Mouse (Mus musculus) midbrain, embryonic 13.5 days (tissue): ENCODE data around the gene 1700003F12Rik. TPM values are rescaled to one million over a fixed set of nuclear protein-coding genes. Genes with fewer than 3 reads are reported as not detected.

Experiments
- ATAC-seq: fragments of 200-750 bp; cut with Nextera tagmentation; 2 replicates; pipeline ENCODE4 v1.8.0; 2017; ENCODE audit warnings: mild to moderate bottlenecking, moderate TSS enrichment, moderate library complexity
- H3K27ac ChIP-seq: fragments of 300-500 bp; sonication (generic); 2 replicates; pipeline ENCODE4 v1.5.1; 2015; ENCODE audit warnings: inconsistent platforms, mild to moderate bottlenecking, moderate library complexity
- H3K27me3 ChIP-seq: fragments of 300-500 bp; sonication (generic); 2 replicates; pipeline ENCODE4 v1.6.1; 2015; ENCODE audit warnings: mild to moderate bottlenecking, inconsistent platforms
- H3K36me3 ChIP-seq: fragments of 300-500 bp; sonication (generic); 2 replicates; pipeline ENCODE4 v1.6.1; 2015; ENCODE audit warnings: mild to moderate bottlenecking, inconsistent platforms
- H3K4me1 ChIP-seq: fragments of 300-500 bp; sonication (generic); replicated peaks from 2 replicates; pipeline ENCODE4 v1.6.1; 2015; ENCODE audit warnings: inconsistent platforms
- H3K4me2 ChIP-seq: fragments of 300-500 bp; sonication (generic); replicated peaks from 2 replicates; pipeline ENCODE4 v1.6.1; 2015; ENCODE audit warnings: moderate library complexity, mild to moderate bottlenecking, inconsistent platforms
- H3K4me3 ChIP-seq: fragments of 300-500 bp; sonication (generic); replicated peaks from 2 replicates; pipeline ENCODE4 v1.5.1; 2015; ENCODE audit warnings: mild to moderate bottlenecking, inconsistent platforms
- H3K9ac ChIP-seq: fragments of 300-500 bp; sonication (generic); replicated peaks from 2 replicates; pipeline ENCODE4 v1.6.1; 2015; ENCODE audit warnings: mild to moderate bottlenecking, inconsistent platforms
- H3K9me3 ChIP-seq: fragments of 300-500 bp; sonication (generic); 2 replicates; pipeline ENCODE4 v1.6.1; 2016; ENCODE audit warnings: mild to moderate bottlenecking, inconsistent platforms
- WGBS: fragments of 180-500 bp; shearing (Covaris S2); methylation state at CpG from one replicate; pipeline ENCODE4 v1.1.7; 2015; 5-methylcytosine and 5-hydroxymethylcytosine counted together
- polyA plus RNA-seq: library from polyadenylated mRNA; unstranded; fragments of >200 nt; fragmentation: Nextera tagmentation; extraction: Ambion mirVana; gene quantifications from 2 replicates; pipeline ENCODE4 v1.2.1, GENCODE M21; 2015

1700003F12Rik gene
- polyA plus RNA-seq, 1 experiment from 2014 or later: 1.8 TPM

DNA sequence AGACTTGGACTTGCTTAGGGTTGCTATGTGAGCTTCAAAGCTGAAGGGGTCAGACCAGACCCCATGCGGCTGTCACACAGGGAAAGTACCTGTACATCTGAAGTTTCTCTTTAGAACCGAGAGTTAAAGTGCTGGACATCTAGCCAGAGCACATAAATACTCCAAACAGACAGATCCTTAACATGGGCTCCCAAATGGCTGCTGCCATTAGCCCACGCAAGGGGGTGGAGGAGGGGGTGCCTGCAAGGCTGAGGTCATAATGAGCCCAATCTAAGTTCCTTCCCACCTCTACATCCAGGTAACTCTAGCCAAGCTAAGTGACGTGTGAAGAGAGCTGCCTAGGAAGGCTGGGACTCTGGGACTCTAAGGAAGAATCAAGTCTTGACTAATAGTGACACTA, 4.6 kb downstream of the 1700003F12Rik start, which contains the start of gene Actl10:
Gene Actl10, plus strand, starts transcription at position 301 of the 400 bp plus-strand sequence.
- H3K4me3 ChIP-seq: no peak within 1 kb of the TSS
- no peak within 1 kb of the TSS for H3K27ac ChIP-seq
- H3K27me3 ChIP-seq: peaks cover 33% of the 10 kb centered on the region
- H3K9ac ChIP-seq: no peak within 1 kb of the TSS; the same call in 1 of the 2 replicates
- 83% methylated on average over 4 of the region's 4 CpGs for WGBS
- H3K9me3 ChIP-seq: no peaks in the 10 kb centered on the region
- peak within 1 kb of the TSS; percentile 36 for H3K4me2 ChIP-seq
- peaks cover 27% of the 10 kb centered on the region for H3K4me1 ChIP-seq
- no peaks in the 10 kb centered on the region for H3K36me3 ChIP-seq
- ATAC-seq: no peak

DNA sequence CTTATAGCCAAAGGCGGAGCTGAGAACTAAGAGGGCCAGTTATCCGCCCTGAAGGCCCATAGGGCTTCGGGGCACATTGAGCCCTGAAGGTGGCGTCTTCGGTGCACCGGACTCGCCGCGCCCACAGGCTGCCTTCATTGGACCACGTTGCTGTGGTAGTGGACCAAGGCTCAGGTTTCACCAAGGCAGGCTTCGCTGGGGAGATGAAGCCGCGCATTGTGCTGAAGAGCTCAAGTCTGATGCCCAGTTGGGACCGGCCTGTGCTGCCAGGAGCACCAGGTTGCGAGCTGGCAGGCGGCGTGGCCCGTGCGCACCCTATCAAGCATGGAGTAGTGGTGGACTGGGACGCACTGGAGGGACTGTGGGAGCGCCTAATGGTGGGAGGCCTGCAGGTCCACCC, 5.0 kb downstream of the 1700003F12Rik start:
- H3K4me2 ChIP-seq: peak overlapping the region; percentile 36

DNA sequence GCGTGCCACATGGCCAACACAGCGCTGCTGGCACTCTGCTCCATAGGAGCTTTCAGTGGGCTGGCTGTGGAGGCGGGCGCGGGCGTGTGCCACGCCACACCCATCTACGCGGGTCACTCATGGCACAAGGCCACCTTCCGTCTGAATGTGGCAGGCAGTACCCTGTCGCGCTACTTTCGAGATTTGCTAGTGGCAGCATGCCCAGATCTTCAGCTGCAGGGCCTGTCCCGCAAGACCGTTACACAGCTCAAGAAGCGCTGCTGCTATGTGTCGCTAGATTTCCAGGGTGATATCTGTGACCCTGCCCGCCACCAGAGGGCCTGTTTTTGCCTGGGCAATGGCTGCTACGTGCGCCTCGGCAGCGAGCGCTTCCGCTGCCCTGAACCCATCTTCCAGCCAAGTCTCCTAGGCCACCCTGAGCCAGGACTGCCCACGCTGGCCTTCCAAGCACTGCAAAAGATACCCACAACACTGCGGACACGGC, 5.6 kb downstream of the 1700003F12Rik start:
- Histone ChIP-seq H3K9me3 (no peaks in the 10 kb centered on the region), H3K27ac (no peak overlapping the region), H3K27me3 (peaks cover 33% of the 10 kb centered on the region), H3K4me3 (no peak overlapping the region), H3K9ac (no peak overlapping the region; the same call in 1 of the 2 replicates), H3K4me1 (peaks cover 34% of the 10 kb centered on the region), H3K4me2 (peak overlapping the region; percentile 36), H3K36me3 (no peaks in the 10 kb centered on the region)
- ATAC-seq: peak; percentile 53
- 34% methylated on average over 27 of the region's 27 CpGs for WGBS

More for the DNA sequence above, 5.0 kb downstream of the 1700003F12Rik start:
- no peak; the same call in 1 of the 2 replicates for ATAC-seq
- Histone ChIP-seq H3K36me3 (no peaks in the 10 kb centered on the region), H3K9ac (no peak overlapping the region), H3K27ac (no peak overlapping the region), H3K4me3 (no peak overlapping the region), H3K4me1 (peaks cover 28% of the 10 kb centered on the region), H3K9me3 (no peaks in the 10 kb centered on the region), H3K27me3 (peaks cover 33% of the 10 kb centered on the region)
- 29% methylated on average over 21 of the region's 21 CpGs for WGBS

DNA sequence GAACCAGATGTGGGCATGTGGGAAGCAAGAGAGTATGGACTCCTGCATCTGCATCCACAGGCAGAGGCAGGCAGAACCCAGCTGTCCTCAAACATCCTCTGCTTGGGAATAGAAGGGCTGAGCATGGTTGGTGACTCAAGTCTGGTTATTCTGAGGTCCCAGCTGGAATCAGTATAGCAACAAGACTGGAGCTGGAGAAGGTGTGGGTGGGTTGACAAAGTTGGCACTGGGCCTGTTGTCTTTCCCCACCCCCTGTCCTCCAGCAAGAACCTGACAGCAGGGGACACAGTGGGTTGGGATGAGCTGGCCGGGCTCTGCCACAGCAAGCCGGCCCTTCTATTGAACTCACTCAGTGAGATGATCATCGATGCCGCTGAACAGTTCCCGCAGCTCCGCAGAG, 8.3 kb downstream of the 1700003F12Rik start:
- Histone ChIP-seq H3K36me3 (no peaks in the 10 kb centered on the region), H3K9ac (0 out of 2 replicates have a peak overlapping the region, but pooled peaks have one; percentile 19), H3K4me3 (no peak overlapping the region), H3K4me2 (no peak overlapping the region), H3K27ac (no peak overlapping the region), H3K27me3 (peaks cover 28% of the 10 kb centered on the region), H3K9me3 (no peaks in the 10 kb centered on the region), H3K4me1 (peaks cover 40% of the 10 kb centered on the region)
- 74% methylated on average over 6 of the region's 6 CpGs for WGBS
- no peak for ATAC-seq

DNA sequence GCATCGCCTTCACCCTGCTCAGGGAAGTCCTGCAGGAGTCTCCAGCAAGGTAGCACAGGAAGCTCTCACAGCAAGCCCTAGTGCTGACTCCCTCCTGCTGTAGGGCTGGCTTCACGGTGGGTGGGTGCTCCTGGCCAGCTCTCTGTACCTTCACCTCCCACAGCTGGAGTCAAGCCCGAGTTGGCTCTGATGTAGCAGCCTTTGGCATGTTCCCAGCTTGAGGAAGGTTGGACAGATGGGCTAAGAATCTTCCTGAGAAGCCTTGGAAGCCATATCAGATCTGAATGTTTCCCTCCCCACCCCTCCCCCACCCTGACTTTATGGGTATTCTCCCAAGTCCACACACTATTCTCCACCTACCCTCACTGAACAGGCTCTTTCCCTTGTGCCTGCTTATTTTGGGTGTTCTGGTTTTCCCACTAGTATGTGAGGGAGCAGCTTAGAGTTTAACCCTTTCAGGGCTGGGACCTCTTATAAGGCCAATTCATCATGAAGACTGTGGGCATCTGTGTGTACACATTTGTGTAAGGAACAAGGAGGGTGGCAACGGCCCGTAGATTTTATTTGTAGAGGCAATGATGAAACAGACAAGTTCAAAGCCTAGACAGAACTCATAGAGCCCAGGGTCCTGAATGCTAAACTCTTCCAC, 10.4 kb downstream of the 1700003F12Rik start:
- H3K4me3 ChIP-seq: no peak overlapping the region

DNA sequence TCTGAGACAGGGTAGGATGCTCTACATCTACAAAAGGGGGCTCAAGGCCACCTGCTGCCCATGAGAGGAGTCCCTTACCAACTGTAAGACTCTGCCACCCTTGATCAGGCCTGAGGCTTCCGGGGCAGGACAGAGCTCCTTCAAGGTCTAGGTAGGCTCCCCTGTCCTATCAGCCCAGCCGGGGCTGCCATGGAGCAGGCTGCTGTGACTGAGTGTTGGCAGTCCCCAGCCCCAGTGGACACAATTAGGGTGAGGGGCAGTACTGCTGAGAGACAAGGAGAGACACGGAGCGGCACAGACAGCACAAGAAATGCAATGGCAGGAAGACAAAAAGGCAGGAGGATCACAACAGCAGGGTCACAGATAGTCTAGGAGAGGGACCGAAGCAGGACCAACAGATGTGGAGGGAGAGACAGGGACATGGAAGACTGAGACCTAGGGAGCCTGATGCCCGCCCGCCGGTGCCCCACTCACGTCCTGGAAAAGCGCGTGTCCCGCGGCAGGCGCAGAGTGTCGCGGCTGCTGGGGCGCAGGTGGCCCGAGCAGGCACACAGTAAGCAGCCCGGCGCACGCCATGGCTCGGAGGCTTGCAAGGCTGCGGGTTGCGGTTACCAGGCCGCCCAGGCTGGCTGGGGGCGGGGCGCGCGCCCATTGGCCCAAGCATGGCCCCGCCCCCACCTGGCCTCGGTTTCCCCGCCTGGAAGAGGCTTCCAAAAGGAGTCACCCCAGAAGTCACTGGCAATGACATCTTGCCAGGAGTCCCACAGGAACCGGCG, 11.6 kb downstream of the 1700003F12Rik start, which contains the start of gene Necab3:
Gene Necab3, minus strand, starts transcription at position 627 of the 776 bp plus-strand sequence.
- peak within 1 kb of the TSS; percentile 40; the same call in 1 of the 2 replicates for H3K27ac ChIP-seq

More for the DNA sequence above, 10.4 kb downstream of the 1700003F12Rik start:
- peaks cover 8% of the 10 kb centered on the region; the same call in 1 of the 2 replicates for H3K36me3 ChIP-seq
- peak overlapping the region; percentile 62 for H3K4me2 ChIP-seq
- H3K9ac ChIP-seq: no peak overlapping the region; the same call in 1 of the 2 replicates
- no peak for ATAC-seq
- H3K4me1 ChIP-seq: peaks cover 32% of the 10 kb centered on the region
- H3K27me3 ChIP-seq: peaks cover 8% of the 10 kb centered on the region; the same call in 1 of the 2 replicates
- H3K27ac ChIP-seq: no peak overlapping the region
- no peaks in the 10 kb centered on the region for H3K9me3 ChIP-seq
- WGBS: 61% methylated on average over 5 of the region's 5 CpGs

DNA sequence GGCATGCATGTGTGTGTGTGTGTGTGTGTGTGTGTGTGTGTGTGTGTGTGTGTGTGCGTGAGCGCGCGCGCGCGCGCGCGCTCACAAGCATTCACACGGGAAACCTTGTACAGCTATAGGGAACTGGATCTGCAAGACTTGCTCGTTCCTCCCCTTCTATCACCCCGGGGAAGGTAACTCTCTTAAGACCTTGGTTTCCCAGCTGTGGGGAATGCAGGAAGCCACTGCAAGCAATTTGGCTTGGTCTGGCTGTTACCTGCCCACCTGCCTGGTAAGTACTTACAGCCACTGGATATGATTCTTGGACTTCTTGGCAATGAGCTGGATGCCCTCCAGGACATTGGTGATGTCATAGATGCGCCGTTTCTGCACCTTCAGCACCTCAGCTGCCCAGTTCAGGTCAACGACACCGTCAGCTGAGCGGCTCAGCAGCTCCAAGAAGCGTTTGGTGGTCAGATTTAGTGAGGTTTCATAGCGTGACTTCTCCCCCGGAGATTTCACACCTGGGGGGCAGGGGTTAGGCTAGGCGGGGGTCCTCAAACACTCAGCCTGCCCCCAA, 16.8 kb downstream of the 1700003F12Rik start:
- Histone ChIP-seq H3K27me3 (no peaks in the 10 kb centered on the region), H3K4me1 (peaks cover 49% of the 10 kb centered on the region), H3K4me3 (no peak overlapping the region), H3K4me2 (no peak overlapping the region), H3K27ac (no peak overlapping the region), H3K9me3 (no peaks in the 10 kb centered on the region), H3K36me3 (peaks cover 24% of the 10 kb centered on the region), H3K9ac (no peak overlapping the region)
- 93% methylated on average over 22 of the region's 22 CpGs for WGBS
- no peak for ATAC-seq

More for the DNA sequence above, 11.6 kb downstream of the 1700003F12Rik start, which contains the start of gene Necab3:
- H3K27me3 ChIP-seq: no peaks in the 10 kb centered on the region
- H3K4me1 ChIP-seq: peaks cover 25% of the 10 kb centered on the region
- peak within 1 kb of the TSS; percentile 62 for H3K4me2 ChIP-seq
- peak within 1 kb of the TSS; percentile 59 for H3K9ac ChIP-seq
- peak within 1 kb of the TSS; percentile 40 for H3K4me3 ChIP-seq
- 3% methylated on average over 34 of the region's 34 CpGs for WGBS
- peak; percentile 82 for ATAC-seq
- H3K36me3 ChIP-seq: peaks cover 18% of the 10 kb centered on the region
- H3K9me3 ChIP-seq: no peaks in the 10 kb centered on the region

DNA sequence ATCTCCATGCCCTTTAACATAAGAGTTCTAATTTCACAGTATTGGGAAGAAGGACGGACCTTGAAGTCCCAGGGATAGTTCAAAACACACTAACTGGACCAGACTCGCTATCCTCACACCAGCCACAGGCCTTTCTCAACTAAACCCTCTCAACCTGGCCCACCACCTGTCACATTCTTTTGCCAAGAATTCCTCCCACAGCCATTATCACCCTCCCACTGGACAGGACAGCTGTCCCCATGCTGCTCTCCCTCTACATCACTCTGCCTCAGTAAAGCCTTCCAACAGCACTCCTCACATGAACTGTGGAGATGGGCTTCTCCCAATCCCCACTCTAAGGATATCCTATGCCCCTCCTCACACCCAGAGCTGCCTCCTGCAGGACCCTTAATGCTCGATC, 18.7 kb downstream of the 1700003F12Rik start:
- Histone ChIP-seq H3K27ac (peak overlapping the region; percentile 30; the same call in 1 of the 2 replicates), H3K9ac (peak overlapping the region; percentile 40), H3K36me3 (peaks cover 24% of the 10 kb centered on the region), H3K9me3 (no peaks in the 10 kb centered on the region), H3K4me3 (no peak overlapping the region), H3K4me1 (peaks cover 54% of the 10 kb centered on the region), H3K27me3 (no peaks in the 10 kb centered on the region), H3K4me2 (no peak overlapping the region)
- no peak for ATAC-seq
- WGBS: 69% methylated on average over 3 of the region's 3 CpGs

DNA sequence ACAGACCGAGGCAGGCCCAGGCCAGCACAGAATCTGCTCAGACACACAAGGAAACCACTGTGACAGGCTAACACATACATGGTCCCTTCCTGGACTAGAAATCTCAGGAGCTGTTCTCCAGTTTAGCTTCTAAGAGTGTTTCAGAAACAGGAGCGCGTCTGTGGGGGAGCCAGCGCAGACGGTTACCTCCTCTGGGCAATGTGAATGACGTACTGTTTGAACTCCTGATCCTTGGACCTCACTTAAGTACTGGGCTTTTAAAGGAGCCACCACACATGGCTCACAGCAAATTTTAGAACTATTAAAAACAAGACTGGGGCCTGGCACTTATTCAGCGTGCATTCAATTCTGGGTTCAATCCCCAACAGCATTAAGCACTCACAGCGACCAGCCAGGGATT, 19.8 kb downstream of the 1700003F12Rik start:
- Histone ChIP-seq H3K27ac (no peak overlapping the region), H3K4me2 (peak overlapping the region; percentile 23), H3K9ac (0 out of 2 replicates have a peak overlapping the region, but pooled peaks have one; percentile 32), H3K27me3 (no peaks in the 10 kb centered on the region), H3K4me3 (0 out of 2 replicates have a peak overlapping the region, but pooled peaks have one; percentile 6), H3K9me3 (no peaks in the 10 kb centered on the region), H3K36me3 (peaks cover 16% of the 10 kb centered on the region; the same call in 1 of the 2 replicates), H3K4me1 (peaks cover 62% of the 10 kb centered on the region)
- 49% methylated on average over 8 of the region's 8 CpGs for WGBS
- ATAC-seq: no peak

DNA sequence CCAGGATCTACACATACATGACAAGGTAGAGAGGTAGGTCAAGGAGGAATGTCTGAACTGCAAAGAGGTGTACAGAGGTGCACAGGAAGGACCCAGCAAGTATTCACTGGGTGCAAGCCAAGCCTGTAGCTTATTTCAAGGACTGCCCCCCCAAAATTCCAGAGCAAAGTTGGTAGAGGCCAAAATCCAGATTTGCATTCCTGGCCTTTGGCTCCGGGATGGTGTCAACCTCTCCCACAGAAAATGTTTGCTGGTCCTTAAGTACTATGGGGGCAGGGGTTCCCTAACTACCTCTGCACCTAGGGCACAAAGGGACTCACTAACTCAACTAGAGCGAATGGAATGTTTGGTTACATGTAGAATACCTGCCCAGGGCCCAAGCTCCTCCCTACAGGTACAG, 20.9 kb downstream of the 1700003F12Rik start:
- Histone ChIP-seq H3K9ac (peak overlapping the region; percentile 75; the same call in 1 of the 2 replicates), H3K27me3 (no peaks in the 10 kb centered on the region), H3K27ac (peak overlapping the region; percentile 84), H3K4me1 (peaks cover 62% of the 10 kb centered on the region), H3K4me2 (peak overlapping the region; percentile 90), H3K36me3 (peaks cover 12% of the 10 kb centered on the region; the same call in 1 of the 2 replicates), H3K9me3 (no peaks in the 10 kb centered on the region), H3K4me3 (peak overlapping the region; percentile 80)
- 46% methylated on average over 2 of the region's 2 CpGs for WGBS
- ATAC-seq: no peak

DNA sequence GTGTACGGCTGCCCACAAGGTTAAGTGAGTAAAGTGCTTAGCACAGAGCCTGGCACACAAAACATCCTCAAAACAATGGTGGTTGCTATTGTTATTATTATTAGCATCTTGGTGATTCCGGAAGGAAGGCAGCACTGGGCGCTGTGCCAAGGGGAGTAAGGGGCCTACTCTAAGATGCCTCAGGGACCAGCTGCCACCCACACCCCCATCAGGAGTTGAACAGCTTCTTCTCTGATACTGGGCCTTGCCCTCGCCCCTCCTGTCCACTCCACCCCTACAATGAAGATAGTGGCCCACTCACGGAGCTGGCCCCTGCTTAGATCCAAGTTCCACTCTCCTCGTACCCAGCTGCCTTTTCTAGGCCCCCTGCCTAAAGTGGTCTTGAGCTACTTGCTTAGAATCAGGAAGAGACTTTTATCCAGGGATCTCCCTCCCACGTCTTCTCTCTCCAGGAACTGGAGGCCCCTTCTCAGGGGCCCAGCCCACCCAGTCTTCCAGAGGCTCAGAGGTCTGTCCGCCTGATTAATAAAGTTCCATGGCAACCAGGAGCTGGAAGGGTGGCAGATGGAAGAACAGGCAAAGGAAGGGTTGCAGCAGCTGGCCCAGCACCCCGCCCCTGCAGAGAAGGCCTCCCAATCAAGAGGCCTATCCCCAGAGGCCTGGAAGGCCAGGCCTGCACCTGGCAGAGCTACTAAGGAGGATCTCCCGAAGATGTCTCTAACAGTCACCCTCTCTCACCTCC, 21.6 kb downstream of the 1700003F12Rik start:
- Histone ChIP-seq H3K4me3 (peak overlapping the region; percentile 80), H3K9me3 (no peaks in the 10 kb centered on the region), H3K27me3 (no peaks in the 10 kb centered on the region), H3K9ac (peak overlapping the region; percentile 75), H3K27ac (peak overlapping the region; percentile 84), H3K36me3 (0 out of 2 replicates have a peak, but pooled peaks cover 7% of the 10 kb centered on the region), H3K4me2 (peak overlapping the region; percentile 90), H3K4me1 (peaks cover 62% of the 10 kb centered on the region)
- peak; percentile 43 for ATAC-seq
- 4% methylated on average over 10 of the region's 10 CpGs for WGBS
